Comparison of ENCODE assay signal across 27 mouse cellular contexts in genomic region chr15:56440171-56440570, GRCm38 (mm10).
"Had no signal": no experiment of that assay in that cellular context is flagged by ENCODE, and none has a peak within 500 bp of the region (broad histone marks: within the 10 kb centered on the region; RNA-seq: fewer than 3 reads in every experiment).

No protein-coding gene starts in this region.

- H3K4me1 ChIP-seq: embryonic facial prominence, embryonic 10.5 days; embryonic facial prominence, embryonic 12.5 days; embryonic facial prominence, embryonic 13.5 days; embryonic facial prominence, embryonic 15.5 days; forebrain, embryonic 10.5 days; forebrain, embryonic 12.5 days; forebrain, embryonic 13.5 days; forebrain, embryonic 15.5 days; heart, embryonic 10.5 days had no signal

- H3K9ac ChIP-seq: embryonic facial prominence, embryonic 12.5 days; embryonic facial prominence, embryonic 13.5 days; embryonic facial prominence, embryonic 15.5 days; forebrain, embryonic 12.5 days; forebrain, embryonic 13.5 days; forebrain, embryonic 15.5 days; forebrain, postnatal 0 days had no signal

- H3K27me3 ChIP-seq: embryonic facial prominence, embryonic 12.5 days; embryonic facial prominence, embryonic 13.5 days; embryonic facial prominence, embryonic 15.5 days; forebrain, embryonic 12.5 days; forebrain, embryonic 13.5 days; forebrain, embryonic 15.5 days had no signal

- ATAC-seq: forebrain, embryonic 13.5 days; forebrain, embryonic 14.5 days; forebrain, embryonic 15.5 days; forebrain, embryonic 16.5 days; forebrain, postnatal 0 days had no signal

- H3K4me3 ChIP-seq: embryonic facial prominence, embryonic 10.5 days; embryonic facial prominence, embryonic 12.5 days; embryonic facial prominence, embryonic 13.5 days; embryonic facial prominence, embryonic 15.5 days; erythroblast, embryonic 14.5 days; forebrain, embryonic 10.5 days; forebrain, embryonic 12.5 days; forebrain, embryonic 13.5 days; forebrain, embryonic 15.5 days; heart, adult 2 months; heart, embryonic 10.5 days had no signal

- H3K9me3 ChIP-seq: embryonic facial prominence, embryonic 10.5 days; embryonic facial prominence, embryonic 12.5 days; embryonic facial prominence, embryonic 13.5 days; embryonic facial prominence, embryonic 15.5 days; forebrain, embryonic 10.5 days; forebrain, embryonic 12.5 days; forebrain, embryonic 13.5 days; forebrain, embryonic 15.5 days; heart, embryonic 10.5 days had no signal

- H3K36me3 ChIP-seq: embryonic facial prominence, embryonic 10.5 days; embryonic facial prominence, embryonic 12.5 days; embryonic facial prominence, embryonic 13.5 days; embryonic facial prominence, embryonic 15.5 days; forebrain, embryonic 10.5 days; forebrain, embryonic 12.5 days; forebrain, embryonic 15.5 days; heart, embryonic 10.5 days had no signal

- H3K4me2 ChIP-seq: embryonic facial prominence, embryonic 12.5 days; embryonic facial prominence, embryonic 13.5 days; embryonic facial prominence, embryonic 15.5 days; forebrain, embryonic 12.5 days; forebrain, embryonic 13.5 days; forebrain, embryonic 15.5 days had no signal

- H3K27ac ChIP-seq: embryonic facial prominence, embryonic 10.5 days; embryonic facial prominence, embryonic 12.5 days; embryonic facial prominence, embryonic 13.5 days; embryonic facial prominence, embryonic 15.5 days; forebrain, embryonic 10.5 days; forebrain, embryonic 12.5 days; forebrain, embryonic 13.5 days; forebrain, embryonic 15.5 days; heart, adult 2 months; heart, embryonic 10.5 days had no signal

- DNase-seq: cerebellum, adult 9-10 months; cerebellum, adult 9-11 months; cerebellum, postnatal 10 days; cerebellum, postnatal 14 days; cerebellum, postnatal 25 days; cerebellum, postnatal 36 days; embryo, embryonic 11 days; forebrain, postnatal 0 days; gastrocnemius, postnatal 10 days; gastrocnemius, postnatal 14 days; gastrocnemius, postnatal 25 days; gastrocnemius, postnatal 36 days; heart, adult 11 months; heart, adult 18-20 months; heart, adult 2 months had no signal
